Mouse (Mus musculus) adrenal gland (tissue): ENCODE results near the gene Tcn2.
"Not testable (repeated sequence)": the region's sequence is repeated elsewhere in the genome, so short reads cannot be mapped to it uniquely, and the experiment has no call there.

Experiments used
- intact Hi-C: fragments of 180-260 bp; cut with DNase I; formaldehyde crosslinking; loops from one replicate; pipeline ENCODE4 v1.15.1; 2025
- long read RNA-seq, 2 experiments: library from polyadenylated mRNA; unstranded; transcript quantifications; one replicate each; pipeline ENCODE4 v2.0.0; 2020; ENCODE audit warnings: borderline replicate concordance in 1 of 2; ENCODE audit not compliant: insufficient replicate concordance in 1 of 2

The Tcn2 gene
- long read RNA-seq, experiment 1, transcript Tcn2-205 (10 exons, 1,943 nt), result minor isoform, 5 of 80 reads
- long read RNA-seq, experiment 1, transcript Tcn2-203 (10 exons, 1,949 nt), result minor isoform, 6 of 80 reads
- long read RNA-seq, experiment 1, transcript Tcn2-207 (10 exons, 2,027 nt), result major isoform, 26 of 80 reads
- long read RNA-seq, experiment 1, partial matches to known transcripts, result 35 of 80 reads
- long read RNA-seq, experiment 1, other reads (novel, unspliced or antisense), result 8 of 80 reads
- long read RNA-seq, experiment 2, transcript Tcn2-203 (10 exons, 1,949 nt), result minor isoform, 16 of 99 reads
- long read RNA-seq, experiment 2, transcript Tcn2-207 (10 exons, 2,027 nt), result major isoform, 35 of 99 reads
- long read RNA-seq, experiment 2, partial matches to known transcripts, result 43 of 99 reads
- long read RNA-seq, experiment 2, other reads (novel, unspliced or antisense), result 1 of 99 reads

DNA sequence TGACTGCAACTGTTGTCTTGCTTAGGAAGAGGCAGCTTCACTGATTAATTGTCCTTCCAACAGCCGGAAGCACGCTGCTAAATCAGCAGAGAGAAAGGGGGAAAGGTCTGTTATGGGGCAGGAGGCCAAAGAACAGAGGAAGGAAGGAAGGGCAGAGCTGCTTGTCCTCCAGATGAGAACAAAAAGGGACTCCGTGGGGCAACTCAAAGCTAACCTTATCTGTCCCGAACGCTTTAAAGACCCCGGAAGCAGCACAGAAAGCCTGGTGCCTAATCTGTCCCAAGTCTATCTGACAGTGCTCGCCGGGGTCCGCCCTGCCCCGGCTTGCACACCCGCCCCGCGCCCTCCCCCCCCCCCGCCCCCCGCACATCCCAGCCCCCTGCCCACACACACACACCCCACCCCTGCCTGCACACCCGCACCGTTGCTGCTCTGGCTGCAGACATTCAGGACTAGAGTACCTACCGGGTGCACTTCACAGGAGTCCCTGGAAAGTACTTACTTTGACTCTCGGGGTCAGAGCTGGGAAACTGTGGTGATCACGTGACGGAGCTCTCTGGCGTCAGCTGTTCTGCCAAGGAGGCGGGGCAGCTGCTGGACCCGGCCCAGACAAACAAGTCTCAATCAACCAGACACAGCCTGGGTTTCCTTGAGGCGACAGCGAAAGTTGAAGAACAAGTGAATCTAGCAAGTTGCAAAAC lies at the start of gene Tcn2:
Gene Tcn2 (minus strand): TSS at position 649 of the 701 bp plus-strand sequence.
- intact Hi-C loops, result no loop called here

DNA sequence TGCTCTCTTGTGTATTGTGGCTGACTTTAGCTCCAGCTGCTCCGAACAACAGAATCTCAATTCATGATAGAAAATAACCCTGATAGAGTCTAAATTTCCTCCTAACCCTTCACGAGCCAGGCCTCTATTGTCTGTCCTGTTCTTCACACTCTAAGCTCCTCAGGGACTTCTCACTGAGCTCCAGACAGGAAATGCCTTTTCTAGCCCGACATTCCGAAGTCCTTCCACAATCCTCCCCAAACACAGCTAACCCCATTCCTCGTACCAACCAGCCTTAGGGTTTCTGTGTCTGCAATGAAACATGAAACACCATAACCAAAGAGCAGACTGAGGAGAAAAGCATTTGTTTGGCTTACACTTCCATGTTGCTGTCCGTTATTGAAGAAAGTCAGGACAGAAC lies 49.6 kb upstream of the Tcn2 start:
- intact Hi-C loops, result no loop called here

DNA sequence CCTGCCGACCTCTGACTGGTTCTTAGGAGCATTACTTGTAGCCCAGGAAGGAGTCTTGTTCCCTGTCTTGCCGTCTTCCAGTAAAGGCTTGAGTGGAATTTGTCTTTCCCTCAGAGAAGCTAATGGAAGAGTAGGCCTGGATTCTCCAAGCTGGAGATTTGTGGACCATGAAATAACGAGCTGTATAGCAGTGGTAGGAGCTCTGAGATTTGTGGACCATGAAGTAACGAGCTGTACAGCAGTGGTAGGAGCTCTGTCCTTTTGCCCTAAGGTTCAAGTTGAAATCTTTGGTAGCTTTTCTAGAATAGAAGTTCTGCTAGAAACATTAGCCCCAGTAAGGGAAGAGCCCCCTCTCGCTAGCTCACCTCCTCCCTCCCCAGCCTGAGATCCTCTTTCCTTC lies 46.5 kb upstream of the Tcn2 start:
- intact Hi-C loops, result no loop called here

DNA sequence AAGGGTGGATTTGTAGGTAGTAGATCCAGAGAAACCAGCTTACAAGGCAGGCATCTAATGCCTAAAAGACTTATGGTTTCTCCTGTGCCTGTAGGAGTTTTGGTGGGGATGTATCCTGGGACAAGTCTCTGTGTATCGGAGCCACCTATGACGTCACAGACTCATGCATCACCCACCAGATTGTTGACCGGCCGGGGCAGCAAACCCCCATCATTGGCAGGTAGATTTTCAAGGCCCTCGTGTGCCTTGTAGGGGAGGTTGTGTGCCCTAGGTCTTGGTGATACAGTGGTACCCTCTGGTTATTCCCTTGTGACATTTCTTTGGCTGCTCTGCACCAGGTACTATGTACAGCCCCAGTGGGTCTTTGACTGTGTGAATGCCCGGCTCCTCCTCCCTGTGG lies 44.7 kb upstream of the Tcn2 start, which contains the start of gene 4930556J24Rik:
Gene 4930556J24Rik (minus strand): TSS at position 101 of the 400 bp plus-strand sequence.
- intact Hi-C loops, result no loop called here

DNA sequence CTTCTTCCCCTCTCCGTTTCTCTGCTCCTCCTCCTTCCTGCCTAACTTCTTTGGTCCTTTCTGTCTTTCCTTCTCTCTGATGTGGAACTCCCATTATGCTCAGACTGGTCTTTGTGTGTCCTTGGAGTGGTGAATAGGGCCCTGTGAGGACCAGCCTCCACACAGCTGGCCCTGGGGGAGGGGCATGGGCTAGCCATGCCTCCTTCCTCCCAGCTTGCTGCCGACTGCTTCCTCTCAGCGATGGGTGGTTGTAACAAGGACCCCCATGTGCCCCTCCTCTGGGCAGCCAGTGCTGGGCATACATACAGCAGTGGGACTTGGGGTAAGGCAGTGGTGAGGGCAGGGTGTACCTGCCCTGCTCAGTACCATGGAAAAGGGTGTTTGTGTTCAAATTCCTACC lies 42.4 kb upstream of the Tcn2 start:
- intact Hi-C loops, result no loop called here

DNA sequence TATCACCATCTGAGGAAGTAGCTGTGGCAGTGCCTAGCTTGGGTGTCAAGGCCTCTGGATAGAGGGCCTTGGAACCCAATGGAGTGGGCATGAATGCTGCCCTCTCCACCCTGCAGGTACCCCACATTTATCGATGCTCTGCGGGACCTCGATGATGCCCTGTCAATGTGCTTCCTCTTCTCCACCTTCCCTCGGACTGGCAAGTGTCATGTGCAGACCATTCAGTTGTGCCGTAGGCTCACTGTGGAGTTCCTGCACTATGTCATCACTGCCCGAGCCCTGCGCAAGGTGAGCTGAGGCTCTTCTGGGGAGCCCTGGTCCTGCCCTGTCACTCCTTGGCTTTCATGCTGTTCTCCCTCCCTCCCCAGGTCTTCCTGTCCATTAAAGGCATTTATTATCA lies 41.1 kb upstream of the Tcn2 start:
- intact Hi-C loops, result no loop called here

DNA sequence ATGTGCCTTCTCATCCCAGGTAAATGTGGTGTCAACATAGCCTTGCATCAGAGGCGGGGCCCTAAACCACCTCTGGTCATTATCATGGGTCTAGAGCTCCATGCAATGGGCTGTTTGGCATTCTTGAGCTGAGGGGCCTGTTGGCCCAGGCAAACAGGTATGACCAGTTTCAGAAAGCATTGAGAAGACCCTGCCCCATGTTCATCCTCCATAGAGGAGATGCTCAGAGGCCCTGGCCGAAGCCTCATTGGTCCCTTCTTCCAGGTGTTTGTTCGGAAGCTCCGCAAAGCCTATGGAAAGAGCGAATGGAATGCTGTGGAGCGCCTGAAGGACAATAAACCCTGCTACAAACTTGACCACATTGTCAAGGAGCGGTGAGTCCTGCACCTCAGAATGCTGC lies 38.4 kb upstream of the Tcn2 start:
- intact Hi-C loops, result no loop called here

DNA sequence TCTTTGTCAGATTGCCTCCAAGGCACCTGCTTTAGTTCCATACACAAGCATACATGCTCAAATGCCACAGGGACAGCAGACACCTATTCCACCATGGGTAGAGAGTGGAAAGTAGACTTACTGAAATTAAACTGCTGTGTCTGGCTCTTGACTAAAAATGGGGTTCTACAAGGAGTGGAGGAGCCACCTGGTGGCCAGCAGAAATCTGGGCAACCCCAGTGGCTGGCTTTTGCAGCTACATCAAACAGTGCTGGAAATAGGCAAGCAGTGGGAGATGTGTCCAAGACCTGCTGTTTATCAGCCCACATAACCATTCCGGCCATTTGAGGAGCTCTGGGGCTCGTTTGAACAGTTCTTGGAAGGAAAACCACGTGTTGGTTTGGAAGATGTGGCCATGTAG lies 37.9 kb upstream of the Tcn2 start:
- intact Hi-C loops, result no loop called here

DNA sequence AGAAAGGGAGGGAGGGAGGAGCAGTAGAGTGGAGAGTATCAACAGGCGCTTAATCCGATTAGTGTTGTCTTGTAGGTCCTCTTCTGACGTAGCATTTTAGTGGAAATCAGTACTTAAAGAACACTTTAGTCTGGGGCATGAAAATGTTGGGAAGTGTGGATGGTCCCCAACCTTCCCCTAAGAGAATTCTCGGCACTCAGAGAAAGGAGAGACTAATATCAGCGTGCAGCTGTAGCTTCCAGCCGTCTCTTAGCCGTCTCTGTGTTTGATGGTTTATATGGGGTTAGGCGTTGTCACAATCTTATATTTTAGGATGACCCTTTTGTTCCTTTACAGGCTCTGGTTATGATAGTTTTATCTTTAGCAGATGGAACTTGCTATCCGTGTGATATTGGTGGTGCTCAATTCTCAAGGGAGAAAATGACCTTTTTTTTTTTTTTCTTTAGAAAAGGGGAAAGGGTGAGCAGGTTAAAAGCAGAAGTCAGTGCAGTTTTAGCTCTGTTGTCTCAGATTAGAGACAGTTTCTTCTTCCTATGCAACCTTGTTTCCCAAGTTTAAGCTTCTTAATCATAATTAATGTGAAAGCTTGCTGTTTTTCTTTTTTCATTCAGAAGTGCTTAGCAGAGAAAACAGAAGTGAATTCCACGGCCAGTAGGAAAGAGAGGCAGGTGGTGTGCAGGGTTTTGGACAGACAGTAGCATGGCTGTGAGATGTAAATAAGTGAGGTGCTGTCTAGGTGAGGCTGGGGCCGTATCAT lies 32.6 kb upstream of the Tcn2 start:
- intact Hi-C loops, result no loop called here

DNA sequence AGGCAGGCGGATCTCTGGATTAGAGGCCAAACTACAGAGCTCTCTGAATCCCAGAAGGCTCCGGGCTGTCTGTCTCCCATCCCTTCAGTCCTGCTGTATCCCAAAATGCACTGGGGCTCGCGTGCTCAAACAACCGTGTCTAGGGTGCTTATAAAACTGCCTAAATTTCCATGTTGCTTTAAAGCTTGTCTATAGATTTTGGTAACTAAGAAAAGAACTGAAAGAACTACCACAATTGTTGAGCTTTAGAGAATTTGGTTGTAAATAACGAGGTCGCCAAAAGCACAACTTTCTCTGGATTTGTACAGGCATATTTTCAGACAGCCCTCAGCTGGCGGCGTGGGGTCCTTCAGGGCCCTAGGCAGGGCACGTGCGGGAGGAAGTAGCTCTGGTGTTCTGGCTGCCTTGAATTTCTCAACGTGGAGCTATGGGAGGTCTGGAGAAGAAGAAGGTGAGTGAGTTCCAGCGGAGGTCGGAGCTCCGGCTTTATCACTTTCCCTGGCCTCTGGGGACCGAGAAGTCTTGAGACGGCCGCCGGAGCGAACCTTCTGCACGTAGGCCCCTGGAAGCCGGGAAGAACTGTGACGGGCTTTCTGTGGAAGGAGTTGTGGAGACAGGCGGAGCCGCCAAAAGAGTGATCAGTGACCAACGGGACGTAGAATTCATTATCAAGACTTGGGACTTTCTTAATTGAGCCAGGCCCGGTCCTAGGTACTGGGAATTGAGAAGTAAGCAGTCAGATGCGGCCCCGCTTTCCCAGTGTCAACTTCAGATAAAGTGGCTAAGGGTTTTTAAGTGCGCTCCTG lies 31.9 kb upstream of the Tcn2 start, which contains the start of gene Pes1:
Gene Pes1 (plus strand): TSS at position 366 of the 806 bp plus-strand sequence.
- intact Hi-C loops, result no loop called here

DNA sequence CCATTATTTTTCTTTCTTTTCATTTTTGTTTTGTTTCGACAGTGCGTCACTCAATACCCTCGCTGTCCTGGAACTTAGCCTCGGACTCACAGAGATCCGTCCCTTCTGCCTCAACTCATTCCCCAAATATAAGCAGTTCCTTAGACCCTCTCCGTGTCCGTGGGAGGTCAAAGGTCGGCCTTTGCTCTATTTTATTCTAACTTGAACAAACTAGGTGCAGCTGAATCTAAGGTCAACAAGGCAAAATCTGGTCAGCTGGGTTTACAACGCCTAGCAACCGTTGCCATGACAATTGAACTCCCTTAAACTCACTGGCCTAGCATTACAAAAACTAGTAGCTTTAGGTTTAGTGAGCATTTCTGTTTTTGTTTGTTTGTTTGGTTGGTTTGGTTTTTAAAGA lies 31.2 kb upstream of the Tcn2 start:
- intact Hi-C loops, result no loop called here

DNA sequence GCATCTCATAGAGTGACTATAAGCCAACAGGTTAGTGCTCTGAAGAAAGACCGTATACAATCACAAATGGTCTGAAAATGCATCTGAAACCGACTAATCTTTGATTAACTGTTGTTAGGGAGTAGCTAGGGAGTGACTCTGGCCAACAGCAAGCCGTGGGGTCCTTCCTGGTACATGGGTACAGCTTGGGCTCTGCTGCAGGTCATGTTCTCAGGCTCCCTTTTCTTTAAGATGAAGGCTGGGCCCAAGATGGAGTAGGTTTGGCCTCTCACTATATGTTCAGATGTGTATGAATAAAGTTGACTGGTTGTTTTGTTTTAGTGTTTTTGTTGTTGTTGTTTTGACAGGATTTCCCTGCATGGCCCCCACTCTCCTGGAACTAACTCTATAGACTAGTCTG lies 29.8 kb upstream of the Tcn2 start:
- intact Hi-C loops, result no loop called here

DNA sequence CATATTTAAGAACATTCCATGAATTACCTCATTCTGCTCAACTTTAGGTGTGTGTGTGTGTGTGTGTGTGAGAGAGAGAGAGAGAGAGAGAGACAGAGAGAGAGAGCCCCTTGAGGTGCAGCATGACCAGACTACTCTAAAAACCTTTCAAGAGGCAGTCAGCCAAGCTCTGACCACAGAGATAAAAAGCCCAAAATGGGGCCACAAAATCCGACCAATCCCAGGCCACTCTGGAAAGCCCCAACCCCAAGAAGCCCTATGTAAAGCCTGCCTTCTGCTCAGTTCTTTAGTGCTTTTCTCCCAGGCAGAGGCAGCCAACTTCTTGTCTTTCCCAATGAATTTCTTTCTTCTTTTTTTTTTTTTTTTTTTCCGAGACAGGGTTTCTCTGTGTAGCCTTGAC lies 28.9 kb upstream of the Tcn2 start:
- intact Hi-C loops, result no loop called here

DNA sequence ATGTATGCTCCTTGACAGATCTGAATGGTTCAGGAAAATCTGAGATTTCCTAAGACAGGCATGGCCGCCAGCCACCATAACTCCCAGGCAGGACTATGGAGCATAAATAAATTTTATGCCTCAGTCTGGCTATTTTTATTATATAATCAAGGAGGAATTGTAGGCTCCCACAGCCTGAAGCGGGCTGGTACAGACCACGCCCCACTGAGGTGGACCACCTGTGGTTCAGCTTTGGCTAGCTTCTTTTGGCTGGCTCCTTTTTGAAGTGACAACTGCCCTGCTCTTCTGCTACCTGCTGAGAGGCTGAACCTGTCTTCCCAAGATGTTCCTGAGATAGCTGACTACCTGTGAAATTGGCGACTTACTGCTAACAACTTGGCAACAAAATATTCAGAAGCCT lies 23.4 kb upstream of the Tcn2 start:
- intact Hi-C loops, result not testable (repeated sequence)

DNA sequence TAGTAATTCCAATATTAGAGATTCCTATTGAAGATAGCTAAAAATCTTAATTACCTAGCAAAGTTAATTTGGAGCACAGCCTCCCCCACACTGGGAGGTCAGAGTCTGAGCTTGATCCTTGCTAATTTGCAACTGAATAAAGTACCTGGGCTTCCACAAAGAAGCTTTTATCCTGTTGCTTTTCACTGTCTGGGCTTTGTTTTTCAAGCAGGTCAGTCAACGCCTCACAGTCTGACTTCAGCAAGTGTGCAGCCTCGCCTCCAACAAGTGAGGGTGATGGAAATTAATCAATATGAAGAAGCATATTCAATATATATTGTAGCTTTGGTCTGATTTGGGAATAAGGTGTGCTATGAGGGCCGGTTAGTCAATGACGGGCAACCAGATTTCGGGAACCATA lies 22.9 kb upstream of the Tcn2 start:
- intact Hi-C loops, result not testable (repeated sequence)

DNA sequence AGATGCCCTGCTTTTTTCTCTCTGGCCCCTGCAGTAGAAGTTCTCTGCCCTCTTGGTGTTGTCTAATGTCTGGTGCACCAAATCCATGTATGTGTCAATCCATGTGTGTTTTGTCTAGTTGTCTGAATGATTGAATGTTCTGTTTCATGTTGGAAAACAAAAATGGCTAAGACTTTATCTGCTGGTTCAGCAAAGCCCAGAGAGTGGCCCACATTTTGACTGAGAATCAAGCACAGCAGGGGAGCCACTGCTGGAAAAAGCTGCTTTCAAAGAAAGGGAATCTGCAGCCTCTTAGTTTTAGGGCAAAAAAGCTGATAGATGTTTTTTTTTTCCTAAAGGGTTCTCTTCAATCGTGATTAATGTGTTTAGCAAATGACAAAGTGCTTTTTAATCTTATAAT lies 14.4 kb upstream of the Tcn2 start:
- intact Hi-C loops, result no loop called here

DNA sequence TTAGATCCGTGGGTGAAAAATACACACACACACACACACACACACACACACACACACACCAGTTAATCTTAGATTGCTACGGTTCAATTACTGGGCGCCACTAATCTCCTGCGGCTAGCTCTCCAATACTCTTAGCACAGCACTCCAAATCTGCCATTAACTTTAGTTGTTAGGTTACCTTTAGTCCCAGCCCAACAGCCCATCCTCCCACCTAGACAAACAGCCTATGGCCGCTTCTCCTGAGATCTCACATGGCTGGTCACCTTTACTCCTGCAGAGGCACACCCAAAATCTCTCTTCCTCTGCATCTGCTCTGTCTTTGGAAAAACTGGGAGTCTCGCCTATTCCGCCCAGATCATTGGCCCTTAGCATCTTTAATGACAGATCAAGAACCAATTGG lies 9.4 kb upstream of the Tcn2 start:
- intact Hi-C loops, result no loop called here

DNA sequence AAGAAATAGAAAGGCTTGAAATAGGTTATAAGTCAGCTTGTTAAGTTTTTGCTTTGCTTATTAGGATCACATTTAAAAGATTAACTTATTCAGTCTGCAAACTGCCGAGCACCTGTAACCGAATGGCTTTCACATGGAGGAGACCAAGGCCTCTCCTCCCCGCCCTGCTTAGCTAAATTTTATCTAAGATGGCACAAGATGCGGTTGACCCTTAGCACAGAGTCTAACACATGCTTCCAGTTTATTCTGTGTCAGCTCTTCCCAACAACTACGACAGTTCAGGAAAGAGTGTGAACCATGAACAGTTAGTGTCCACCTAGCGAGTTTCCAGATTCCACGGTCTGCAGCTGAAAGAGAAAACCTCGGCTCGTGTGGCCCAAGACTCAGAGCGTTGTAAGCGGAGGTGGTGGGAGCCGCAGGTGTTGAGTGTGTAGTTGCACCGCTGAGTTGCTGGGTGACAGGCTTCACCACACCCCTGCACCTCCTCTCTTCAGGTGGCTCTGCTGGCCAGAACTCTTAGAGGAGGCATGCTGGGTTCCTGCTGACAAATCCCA lies 5.4 kb upstream of the Tcn2 start:
- intact Hi-C loops, result no loop called here

DNA sequence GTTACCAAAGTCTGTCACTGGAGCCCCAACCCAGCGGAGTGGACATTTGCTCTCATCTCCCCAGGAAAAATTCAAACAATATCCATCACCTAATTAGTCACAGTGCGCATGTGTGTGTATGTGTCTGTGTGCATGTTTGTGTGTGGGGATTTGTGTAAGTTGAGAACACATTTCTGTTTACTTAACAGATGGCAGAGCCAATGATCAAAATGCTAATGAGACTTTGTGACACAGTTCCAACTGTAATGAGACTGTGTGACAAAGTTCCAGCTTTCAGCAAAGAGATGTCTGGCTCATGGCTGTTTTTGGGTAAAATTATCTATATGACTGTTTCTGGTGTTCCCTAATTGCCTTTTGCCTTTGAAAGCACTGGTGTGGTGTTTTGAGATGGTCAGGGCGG lies 4.4 kb upstream of the Tcn2 start:
- intact Hi-C loops, result no loop called here

DNA sequence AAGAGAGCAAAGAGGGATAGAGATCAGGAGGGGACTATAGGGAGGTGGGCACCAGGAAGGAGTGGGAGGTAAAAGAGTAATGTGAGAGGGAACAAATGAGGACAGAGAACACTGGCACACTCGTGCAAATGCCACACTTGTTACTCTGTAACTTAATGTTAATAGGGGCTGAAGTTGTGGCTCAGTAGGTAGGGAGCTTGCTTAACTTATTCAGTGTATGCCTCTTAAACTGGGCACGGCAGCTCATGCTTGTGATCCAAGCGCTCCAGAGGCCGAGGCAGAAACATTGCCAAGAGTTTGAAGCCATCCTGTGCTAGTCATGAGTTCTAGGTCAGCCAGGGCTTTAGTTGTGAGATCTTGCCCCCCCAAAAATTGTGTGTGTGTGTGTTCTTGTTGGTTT lies 3.2 kb upstream of the Tcn2 start:
- intact Hi-C loops, result no loop called here

DNA sequence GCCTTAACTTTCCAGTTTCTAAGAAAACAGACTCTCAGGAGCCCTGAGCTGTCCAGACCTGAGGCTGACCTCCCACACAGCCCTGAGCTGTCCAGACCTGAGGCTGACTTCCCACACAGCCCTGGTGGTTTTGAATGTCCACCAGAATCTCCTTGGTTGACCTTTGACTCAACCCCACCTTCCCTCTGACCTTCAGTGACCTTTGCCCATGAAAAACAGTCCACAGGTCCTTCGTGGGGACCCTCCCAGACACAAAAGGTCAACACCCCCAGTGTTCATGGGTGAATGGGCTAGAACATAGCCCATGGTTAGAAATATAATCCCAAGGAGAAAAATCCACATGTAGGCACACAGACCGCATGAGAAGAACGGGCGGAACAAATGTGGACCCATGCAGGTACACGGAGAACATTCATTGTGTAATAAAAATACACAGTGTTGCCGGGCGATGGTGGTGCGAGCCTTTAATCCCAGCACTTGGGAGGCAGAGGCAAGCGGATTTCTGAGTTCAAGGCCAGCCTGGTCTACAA lies 1.9 kb upstream of the Tcn2 start:
- intact Hi-C loops, result no loop called here
